Mouse (Mus musculus) liver, adult 2 months (tissue): ENCODE results near the gene Zc3hav1l.

ENCODE experiments used
- CTCF ChIP-seq: fragments of 200-500 bp; IDR thresholded peaks from 2 replicates; pipeline ENCODE4 v1.5.1; 2011; ENCODE audit warnings: low read depth, low read length, control low read depth
- POLR2A ChIP-seq: fragments of 200-500 bp; IDR thresholded peaks from 2 replicates; pipeline ENCODE4 v1.6.1; 2011; ENCODE audit warnings: low read length, control low read depth; ENCODE audit not compliant: insufficient read depth; ENCODE audit errors: extremely low read depth

- no peak for TF ChIP-seq CTCF
- TF ChIP-seq POLR2A = no peak
These were observed 42.9 kb upstream of the Zc3hav1l start for GRCm38 (mm10) chr6:38341751-38342665.
